Mouse (Mus musculus) leukemia stem cell, adult 10-12 weeks (primary cell): ENCODE results near the gene Gm17374. TPM values are rescaled to one million over a fixed set of nuclear protein-coding genes. Genes with fewer than 3 reads are reported as not detected.

Experiments
- polyA plus RNA-seq: library from polyadenylated mRNA; stranded (reverse); fragments of >175 nt; gene quantifications from 2 replicates; pipeline ENCODE4 v1.2.3, GENCODE M21; 2012; ENCODE audit warnings: low replicate concordance

Gene Gm17374
- not detected in 2 replicates for polyA plus RNA-seq

DNA sequence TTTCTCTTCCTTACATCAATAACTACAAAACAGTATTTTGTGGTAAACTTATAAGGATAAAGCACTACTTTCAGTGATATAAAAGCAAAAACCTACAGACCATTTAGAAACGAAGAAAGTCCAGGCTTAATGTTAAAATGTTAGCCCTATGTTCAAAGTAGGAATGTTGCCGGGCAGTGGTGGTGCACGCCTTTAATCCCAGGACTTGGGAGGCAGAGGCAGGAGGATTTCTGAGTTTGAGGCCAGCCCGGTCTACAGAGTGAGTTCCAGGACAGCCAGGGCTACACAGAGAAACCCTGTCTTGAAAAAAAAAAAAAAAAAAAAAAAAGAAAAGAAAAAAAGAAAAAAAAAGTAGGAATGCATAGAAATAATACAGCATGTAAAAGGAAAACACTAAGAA is at the start of gene Gm17374:
Gene Gm17374 (plus strand): TSS at position 301 of the 400 bp plus-strand sequence.

DNA sequence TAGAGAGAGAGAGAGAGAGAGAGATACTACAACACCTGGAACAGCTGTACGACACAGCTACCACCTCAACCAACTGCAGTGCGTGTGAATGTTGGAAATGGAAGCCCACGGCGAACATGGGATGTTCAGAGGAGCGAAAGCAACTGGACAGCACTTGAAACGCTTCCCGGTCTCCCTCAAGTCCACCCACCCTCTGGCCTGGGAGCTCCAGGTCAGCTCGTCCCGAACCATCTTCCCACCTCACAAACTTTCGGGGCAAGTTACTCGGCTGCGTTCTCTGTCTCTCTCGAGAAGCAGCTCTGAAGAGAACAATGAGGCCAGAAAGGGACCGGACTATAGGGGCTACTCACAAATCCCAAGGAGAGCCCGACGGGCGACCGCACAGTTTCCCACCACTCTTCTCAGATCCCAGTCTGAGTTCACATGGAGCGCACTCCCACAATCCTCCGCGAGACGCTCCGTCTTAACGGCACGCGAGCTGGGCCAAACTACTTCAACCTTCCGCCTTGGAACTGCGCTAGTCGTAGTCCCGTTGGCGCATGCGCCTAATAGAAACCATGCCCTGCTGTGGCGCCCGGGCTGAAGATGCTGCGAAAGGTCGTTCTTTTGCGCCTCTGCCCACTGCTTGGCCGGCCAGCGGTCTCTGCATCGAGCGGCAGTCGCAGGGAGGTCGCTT is 18.4 kb downstream of the Gm17374 start, which contains the start of the genes Esf1 and Ndufaf5:
Gene Esf1 (minus strand): TSS at position 438 of the 676 bp plus-strand sequence.
Gene Ndufaf5 (plus strand): TSS at position 523 of the 676 bp plus-strand sequence.

Other genes starting within 250 kb of the Gm17374 start
- gene Tasp1, start 85.2 kb upstream of the Gm17374 start, polyA plus RNA-seq, result 0.73 and 1.6 TPM in 2 replicates
- gene Esf1, start 18.5 kb downstream of the Gm17374 start, polyA plus RNA-seq, result 0.65 and 0.85 TPM in 2 replicates
- gene Ndufaf5, start 18.6 kb downstream of the Gm17374 start, polyA plus RNA-seq, result 7.2 and 12.3 TPM in 2 replicates
- not detected in 2 replicates for gene Sel1l2, start 237.7 kb downstream of the Gm17374 start, polyA plus RNA-seq
- gene Macrod2, start 243.3 kb downstream of the Gm17374 start, polyA plus RNA-seq, result 15.1 and 23.4 TPM in 2 replicates